Mouse (Mus musculus) monocyte, adult 5-6 weeks (primary cell): ENCODE results near the gene Nr4a1. TPM values are rescaled to one million over a fixed set of nuclear protein-coding genes. Genes with fewer than 3 reads are reported as not detected.

Experiments used
- ATAC-seq: fragments of 153-309, 156-312 bp; replicated peaks from 2 replicates; pipeline ENCODE4 v1.8.0; 2017; ENCODE audit warnings: mild to moderate bottlenecking; ENCODE audit not compliant: low TSS enrichment, insufficient number of reproducible peaks, severe bottlenecking, poor library complexity, low FRiP score
- total RNA-seq: library from RNA; stranded (forward); fragments of 200-1000, 200-491, 200-594 nt; gene quantifications from 3 replicates; pipeline ENCODE4 v1.2.3, GENCODE M21; 2017

The Nr4a1 gene
- total RNA-seq: 717 to 1,434 TPM (median 717 TPM) in 3 replicates

DNA sequence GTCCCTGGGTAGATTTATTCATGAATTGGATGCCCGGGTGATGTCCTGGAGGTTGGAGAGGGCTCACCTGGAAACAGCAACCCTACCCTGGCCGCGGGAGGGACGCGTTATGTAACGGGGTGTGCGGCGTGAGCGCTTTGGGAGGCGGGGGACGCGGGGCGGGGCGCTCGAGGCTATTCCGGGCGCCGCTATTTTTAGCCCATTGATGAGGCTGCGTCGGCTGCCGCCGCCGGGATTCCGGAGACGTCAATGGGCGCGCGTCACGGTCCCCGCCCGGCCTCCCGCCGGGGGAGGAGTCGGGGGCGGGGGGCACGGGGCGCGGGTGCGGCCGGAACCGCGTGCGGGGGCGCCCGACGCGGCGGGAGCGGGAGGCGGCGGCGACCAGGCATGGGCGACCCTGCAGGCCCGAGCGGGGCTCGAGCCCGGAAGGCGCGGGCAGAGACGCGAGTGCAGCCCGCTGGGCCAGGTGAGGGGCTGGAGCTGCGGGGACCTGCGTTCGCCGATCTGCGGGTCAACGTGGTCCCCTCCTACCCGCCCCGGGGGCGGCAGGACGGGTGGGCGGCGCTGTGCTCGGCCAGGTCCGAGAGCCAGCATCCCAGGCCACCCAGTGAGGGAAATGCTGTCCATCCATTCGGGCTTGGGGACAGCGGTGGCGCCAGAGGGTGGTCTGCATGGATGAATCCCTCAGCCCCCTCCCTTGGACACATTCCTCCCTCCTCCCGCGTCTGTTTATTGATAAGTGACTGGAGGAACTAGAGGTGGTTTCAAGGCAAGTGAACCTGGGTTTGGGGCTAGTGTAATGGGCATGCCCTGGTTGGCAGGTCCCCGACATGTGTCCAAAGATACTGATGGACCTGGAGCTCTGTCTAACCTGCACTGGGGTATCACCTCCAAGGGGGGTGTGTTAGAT is at the start of gene Nr4a1:
Gene Nr4a1 (plus strand): TSS at position 384 of the 910 bp plus-strand sequence.
- ATAC-seq: peak; percentile 11

GRCm38 (mm10) chr15:101204781-101205180 is 49.3 kb upstream of the Nr4a1 start:
- ATAC-seq: no peak

DNA sequence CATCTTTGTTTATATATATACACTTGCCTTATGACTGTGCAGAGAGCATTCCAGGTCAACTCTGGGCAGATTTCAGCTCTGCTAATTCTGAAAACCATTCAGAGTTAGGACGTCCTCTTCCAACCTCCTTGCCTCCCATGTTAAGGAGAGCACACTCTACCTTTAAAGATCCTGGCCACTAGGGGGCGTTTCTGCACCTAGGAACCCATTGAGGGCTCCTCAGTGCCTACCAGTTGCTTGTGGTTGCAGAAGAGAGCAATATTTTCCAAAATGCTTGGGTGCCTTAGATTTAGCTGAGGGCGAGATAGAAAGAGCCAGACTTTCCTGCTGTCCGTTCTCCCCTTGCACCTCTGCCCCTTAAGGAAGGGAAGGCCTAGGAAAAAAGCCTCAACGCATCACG is 43.8 kb upstream of the Nr4a1 start:
- ATAC-seq: peak; percentile 60

DNA sequence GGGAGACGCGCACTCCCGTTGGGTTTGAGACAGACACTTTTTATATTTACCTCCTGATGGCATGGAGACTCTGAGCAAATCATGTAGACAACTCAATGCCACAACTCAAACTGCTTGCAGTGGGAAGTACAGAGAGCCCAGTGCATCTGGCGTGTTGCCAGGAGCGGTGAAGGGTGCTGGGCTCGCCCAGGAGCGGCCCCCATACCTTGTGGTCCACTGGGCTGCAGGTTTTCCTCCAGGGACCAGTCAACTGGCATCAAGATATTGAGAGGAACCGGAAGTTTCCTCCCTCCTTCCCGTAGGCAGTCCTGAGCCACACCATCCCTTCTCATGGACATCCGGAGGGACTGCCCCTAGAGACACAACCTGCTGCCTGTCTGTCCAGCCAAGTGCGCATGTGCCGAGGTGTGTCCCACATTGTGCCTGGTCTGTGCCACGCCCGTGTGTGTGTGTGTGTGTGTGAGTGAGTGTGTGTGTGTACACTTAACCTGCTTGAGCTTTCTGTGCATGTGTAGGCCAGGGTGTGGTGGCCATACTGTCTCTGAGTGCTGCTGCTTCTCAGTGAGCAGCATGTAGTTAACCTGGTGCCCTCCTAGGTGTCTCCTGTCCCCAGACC is 43.0 kb upstream of the Nr4a1 start:
- no peak for ATAC-seq

- no peak for ATAC-seq
Observed at GRCm38 (mm10) chr15:101212435-101212834, 41.6 kb upstream of the Nr4a1 start.

- ATAC-seq: no peak
Observed at GRCm38 (mm10) chr15:101215136-101215535, 38.9 kb upstream of the Nr4a1 start.

DNA sequence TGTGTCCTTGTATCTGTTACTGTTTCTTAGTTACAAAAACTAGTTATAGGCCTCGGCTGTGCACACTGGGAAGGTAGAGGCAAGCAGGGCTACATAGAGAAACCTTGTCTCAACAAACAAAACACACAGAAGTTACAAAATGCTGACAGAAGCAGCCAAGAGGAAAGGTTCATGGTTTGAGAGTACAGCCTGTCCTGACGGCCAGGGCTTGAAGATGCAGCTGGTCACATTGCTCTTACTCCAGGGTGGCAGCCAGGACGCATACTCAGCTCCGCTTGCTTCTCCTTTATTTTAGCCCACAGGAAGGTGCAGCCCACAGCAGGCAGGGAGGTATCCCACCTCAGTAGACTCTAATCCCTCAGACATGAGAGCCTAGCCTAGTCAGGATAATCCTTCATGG is 38.0 kb upstream of the Nr4a1 start:
- no peak for ATAC-seq

DNA sequence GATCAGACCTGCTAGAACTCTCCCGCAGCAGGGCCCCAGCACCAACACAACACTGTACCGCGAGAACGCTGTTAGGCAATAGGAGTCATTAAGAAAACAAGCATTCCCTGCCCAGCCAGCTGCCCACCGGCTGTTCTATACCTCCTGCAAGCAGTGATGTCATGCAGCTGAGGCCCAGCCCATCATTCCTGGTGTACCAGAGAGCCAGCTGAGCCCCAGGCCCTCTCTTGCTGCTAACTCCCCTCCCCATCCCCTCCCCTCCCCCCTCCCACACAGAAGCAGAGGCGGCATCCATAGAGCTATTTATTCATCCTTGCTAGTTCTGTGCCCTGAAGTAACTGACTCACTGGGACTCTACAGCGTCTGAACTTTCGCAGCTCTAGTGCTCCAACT is 33.2 kb upstream of the Nr4a1 start:
- no peak for ATAC-seq

DNA sequence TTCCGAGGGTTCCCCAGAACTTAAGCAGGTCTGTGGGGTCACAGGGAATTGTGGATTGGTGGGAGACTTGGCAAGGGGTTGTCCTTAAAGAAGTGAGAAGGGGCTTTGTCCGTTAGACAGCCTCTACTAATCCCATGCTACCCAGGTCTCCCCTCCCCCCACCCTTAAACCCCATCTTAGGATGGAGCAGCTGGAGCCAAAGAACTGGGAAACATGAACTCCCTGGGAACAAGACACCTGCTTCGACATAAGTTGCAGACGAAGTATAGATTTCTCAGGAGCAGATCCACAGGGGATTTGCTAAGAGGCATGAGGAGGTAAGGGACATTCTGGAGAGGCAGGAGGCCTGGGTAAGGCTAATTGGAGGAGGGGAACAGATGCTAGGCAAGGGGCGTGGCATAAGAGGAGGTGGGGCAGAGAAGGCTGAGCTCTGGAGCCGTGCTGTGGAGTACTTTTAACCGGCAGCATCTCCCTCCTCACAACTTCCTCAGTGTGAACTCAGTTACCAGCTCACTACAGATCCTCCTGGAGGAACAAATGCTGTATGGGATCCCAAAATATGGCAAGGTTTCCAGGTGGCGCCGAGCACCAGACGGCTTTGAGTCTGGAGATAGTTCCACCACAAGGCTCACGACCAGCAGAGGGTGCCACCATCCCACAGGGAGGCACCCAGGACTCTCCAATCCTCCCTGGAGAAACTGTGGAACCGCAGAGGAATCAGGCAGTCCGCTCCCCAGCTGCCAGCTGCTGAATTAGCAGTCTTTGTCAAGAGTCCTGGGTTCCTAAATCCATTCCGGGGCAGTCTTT is 32.6 kb upstream of the Nr4a1 start:
- ATAC-seq: no peak

DNA sequence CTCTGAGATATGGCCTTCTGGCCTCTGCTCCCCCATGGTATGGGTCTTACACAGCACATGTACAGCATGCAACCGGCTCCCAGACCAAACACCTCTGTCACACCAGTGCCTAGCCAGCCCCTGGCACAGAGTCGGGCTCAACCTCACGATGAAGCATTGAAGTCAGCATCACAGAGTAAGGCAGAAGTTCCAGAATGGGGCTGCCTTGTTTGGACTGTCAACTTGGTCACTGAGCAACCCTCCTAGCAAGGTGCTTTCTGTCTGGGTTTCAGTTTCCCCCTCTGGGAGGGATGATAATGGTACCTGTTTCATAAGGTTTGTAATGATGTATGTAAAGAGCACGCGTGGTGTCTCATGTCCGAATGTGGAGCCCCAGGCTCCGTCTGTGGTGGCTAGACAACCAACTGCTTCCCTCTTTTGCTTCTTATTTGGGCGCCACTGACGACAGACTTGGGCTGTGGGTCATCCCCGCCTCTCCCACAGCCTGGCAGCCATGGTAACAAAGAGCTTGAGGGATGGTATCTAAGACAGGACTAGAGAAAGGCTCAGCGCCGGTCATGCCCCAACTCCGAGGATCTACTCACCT is 31.1 kb upstream of the Nr4a1 start:
- ATAC-seq: peak; percentile 68

GRCm38 (mm10) chr15:101223596-101223995 is 30.5 kb upstream of the Nr4a1 start:
- no peak for ATAC-seq

GRCm38 (mm10) chr15:101224006-101224906 is 29.8 kb upstream of the Nr4a1 start, which contains the start of gene Grasp:
Gene Grasp, plus strand, starts transcription at chr15:101224188.
- peak; percentile 67 for ATAC-seq

- ATAC-seq: no peak
Observed at GRCm38 (mm10) chr15:101224977-101225376, 29.1 kb upstream of the Nr4a1 start.

DNA sequence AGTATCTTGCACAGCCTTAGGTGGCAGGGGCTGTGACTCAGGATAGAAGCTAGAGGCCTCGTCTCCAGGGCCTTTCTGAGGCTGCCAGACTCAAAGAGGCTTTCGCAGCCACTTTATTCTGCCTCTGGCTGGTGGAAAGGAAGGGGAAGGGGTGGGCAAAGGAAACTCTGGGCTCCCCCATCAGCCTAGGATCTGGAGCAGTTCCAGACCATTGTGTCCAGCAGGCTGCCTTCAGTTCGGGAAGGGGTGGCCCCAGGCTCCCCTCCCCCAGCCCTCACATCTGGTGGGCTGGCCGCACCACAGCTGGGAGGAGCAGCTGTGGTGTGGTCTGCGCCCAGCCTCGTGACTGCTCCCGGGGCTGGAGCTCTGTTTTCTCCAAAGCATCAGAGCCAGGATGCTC is 26.1 kb upstream of the Nr4a1 start:
- no peak for ATAC-seq

DNA sequence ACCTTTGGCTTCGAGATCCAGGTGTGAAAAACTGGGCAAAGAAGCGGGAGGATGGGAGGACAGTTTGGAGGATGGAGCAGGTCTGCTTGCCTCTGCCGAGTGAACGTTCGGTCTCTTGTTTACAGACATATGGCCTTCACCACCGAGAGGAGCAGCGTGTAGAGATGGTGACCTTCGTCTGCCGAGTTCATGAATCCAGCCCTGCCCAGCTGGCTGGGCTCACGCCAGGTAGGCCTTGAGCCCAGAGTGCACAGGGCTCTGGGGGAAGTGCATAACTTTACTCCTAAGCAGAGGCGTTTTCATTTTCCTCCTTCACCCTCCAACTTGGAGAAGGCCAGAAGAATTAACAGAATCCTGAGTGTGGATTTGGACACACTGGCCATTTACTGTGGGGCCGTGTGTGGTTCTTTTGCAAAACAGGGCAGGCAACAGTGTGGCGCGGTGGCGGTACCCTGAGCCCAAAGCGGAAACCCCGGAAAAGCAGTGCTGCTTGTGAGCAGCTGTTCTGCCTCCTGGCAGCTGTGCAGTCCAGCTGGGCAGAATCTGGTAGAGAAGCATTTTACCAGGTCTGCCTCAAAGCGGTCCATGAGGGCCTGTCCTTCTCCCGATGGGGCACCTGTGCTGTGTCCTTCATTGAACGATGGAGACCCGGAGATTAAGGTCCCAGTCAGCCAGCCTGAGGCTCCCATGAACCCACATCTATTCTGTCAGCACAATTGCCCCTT is 25.0 kb upstream of the Nr4a1 start:
- ATAC-seq: no peak

- no peak for ATAC-seq
Observed at GRCm38 (mm10) chr15:101230503-101230902, 23.6 kb upstream of the Nr4a1 start.

GRCm38 (mm10) chr15:101230995-101231647 is 22.9 kb upstream of the Nr4a1 start:
- peak; percentile 71 for ATAC-seq
